Mouse (Mus musculus): ENCODE measurements at regions not wholly inside any gene's neighbourhood (a gene's known extent, or its start where the extent isn't known, plus 50 kb on each side); places are given as distances from the start of the nearest gene placed in this dataset.

DNA sequence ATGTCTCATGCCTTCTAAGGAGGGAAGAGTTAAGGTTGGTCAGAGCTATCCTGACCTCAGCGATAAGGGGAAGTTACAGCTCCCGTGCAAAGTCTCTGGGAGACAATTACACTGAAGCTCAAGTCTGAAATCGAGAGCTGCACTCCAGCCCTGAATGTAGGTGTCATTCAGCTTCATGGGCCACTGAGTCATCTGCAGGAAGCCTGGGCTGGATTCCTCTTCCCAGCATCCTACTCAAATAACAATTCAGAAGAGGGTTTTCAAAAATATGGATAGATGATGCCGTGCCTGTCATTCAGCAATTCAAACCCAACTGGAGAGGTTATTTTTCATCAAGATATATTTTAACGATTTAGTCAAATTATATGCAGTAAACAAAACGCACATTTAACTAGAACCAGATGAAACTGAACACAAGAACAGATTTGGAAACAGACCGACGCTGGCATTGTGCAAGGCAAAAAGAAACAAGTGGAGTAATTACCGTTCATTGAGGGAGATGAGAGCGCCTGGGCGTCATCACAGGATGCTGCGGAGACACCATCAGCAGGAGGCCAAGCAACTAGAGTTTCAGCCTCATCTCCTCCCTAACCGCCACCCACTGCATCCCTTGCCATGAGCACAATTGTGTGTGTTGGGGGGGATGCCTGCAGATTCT lies 57.8 kb upstream of the Cfap46 start:
- no peaks in the 10 kb centered on the region for H3K9me3 ChIP-seq (replicated peaks; ENCODE audit: control insufficient read depth, insufficient read depth, low read length, poor library complexity, severe bottlenecking)
- no peaks in the 10 kb centered on the region for H3K27me3 ChIP-seq (ENCODE audit: control insufficient read depth, insufficient read depth, low read length, poor library complexity, severe bottlenecking)
- no peak for TF ChIP-seq POLR2A (IDR thresholded peaks at IDR 0.05; ENCODE audit: insufficient read depth, low read length)
- no peak for TF ChIP-seq EP300 (IDR thresholded peaks at IDR 0.05; ENCODE audit: insufficient read depth, low read depth, low read length)
- no peak for TF ChIP-seq CTCF (IDR thresholded peaks at IDR 0.05; ENCODE audit: low read depth, low read length)
- H3K9ac ChIP-seq (ENCODE audit: low read depth, poor library complexity, severe bottlenecking), result no peak overlapping the region
- no peaks in the 10 kb centered on the region for H3K36me3 ChIP-seq (ENCODE audit: control insufficient read depth, insufficient read depth, low read length, poor library complexity, severe bottlenecking)
- no peak overlapping the region for H3K27ac ChIP-seq (ENCODE audit: insufficient read depth, low read length)
- H3K4me1 ChIP-seq (ENCODE audit: control insufficient read depth, insufficient read depth, low read length), result no peaks in the 10 kb centered on the region
- H3K4me3 ChIP-seq (ENCODE audit: low read depth, low read length), result no peak overlapping the region

DNA sequence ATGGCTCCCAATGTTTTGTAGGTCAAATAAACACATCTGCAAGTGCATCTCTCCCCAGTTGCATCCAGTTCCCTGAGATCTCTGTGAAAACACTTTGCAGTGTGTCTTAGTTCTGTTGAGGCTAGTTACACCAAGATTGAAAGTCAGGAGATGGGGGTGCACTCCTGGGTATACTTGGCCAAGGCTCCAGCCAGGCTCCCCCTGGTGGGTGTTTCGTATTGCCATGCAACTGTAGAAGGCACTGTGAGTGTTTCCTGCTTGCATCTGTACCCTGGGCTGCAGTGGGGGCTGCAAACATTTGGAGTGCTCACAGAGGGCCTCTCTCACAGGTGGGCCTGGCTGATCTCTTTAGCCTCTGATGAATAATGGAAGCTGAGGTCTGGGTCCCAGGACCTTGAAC lies 63.2 kb upstream of the Cfap46 start:
- Histone ChIP-seq H3K4me1 (ENCODE audit: control insufficient read depth, insufficient read depth, low read length) (no peaks in the 10 kb centered on the region), H3K27ac (ENCODE audit: insufficient read depth, low read length) (no peak overlapping the region), H3K4me3 (ENCODE audit: low read depth, low read length) (no peak overlapping the region), H3K9ac (ENCODE audit: low read depth, poor library complexity, severe bottlenecking) (no peak overlapping the region), H3K27me3 (ENCODE audit: control insufficient read depth, insufficient read depth, low read length, poor library complexity, severe bottlenecking) (no peaks in the 10 kb centered on the region), H3K36me3 (ENCODE audit: control insufficient read depth, insufficient read depth, low read length, poor library complexity, severe bottlenecking) (no peaks in the 10 kb centered on the region), H3K9me3 (replicated peaks; ENCODE audit: control insufficient read depth, insufficient read depth, low read length, poor library complexity, severe bottlenecking) (no peaks in the 10 kb centered on the region)
- TF ChIP-seq EP300 (IDR thresholded peaks at IDR 0.05; ENCODE audit: insufficient read depth, low read depth, low read length), result no peak
- no peak for TF ChIP-seq CTCF (IDR thresholded peaks at IDR 0.05; ENCODE audit: low read depth, low read length)
- no peak for TF ChIP-seq POLR2A (IDR thresholded peaks at IDR 0.05; ENCODE audit: insufficient read depth, low read length)

DNA sequence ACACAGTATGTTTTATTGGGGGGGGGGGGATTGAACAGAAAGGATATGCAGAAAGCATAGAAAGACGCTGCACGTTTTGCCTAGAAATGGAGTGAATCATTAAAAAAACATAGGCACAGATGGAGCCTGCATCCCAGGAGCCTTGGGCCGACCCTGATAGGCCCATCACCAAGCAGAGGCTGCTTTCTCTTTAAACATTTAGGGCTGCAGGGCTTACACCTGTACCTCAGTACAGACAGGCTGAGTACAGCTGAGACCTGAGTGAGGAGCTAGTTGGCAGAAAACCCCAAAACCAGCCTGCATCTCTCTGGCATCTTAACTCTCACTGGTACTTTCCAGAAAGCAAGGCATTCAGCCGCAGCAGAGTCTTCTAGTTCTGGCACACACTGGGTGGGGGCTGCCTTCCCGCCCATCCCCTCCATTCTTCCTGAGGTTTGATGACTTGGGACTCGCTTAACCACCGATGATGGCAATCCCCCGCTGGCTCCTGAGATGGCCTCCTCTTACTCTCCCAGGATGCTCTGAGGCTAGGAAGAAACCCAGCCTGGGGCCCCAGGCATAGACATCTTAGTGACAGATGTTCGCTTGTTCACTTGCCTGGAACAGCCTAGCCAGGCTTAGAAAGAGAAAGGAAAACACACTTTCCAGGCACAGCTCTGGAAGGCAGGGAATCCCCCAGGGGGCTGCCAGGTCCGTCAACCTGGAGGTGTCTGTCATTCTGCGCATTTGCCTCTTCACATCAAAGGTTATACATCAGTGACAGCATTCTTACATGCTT lies 63.9 kb upstream of the Cfap46 start:
- H3K27me3 ChIP-seq (ENCODE audit: control insufficient read depth, insufficient read depth, low read length, poor library complexity, severe bottlenecking), result no peaks in the 10 kb centered on the region
- H3K9me3 ChIP-seq (replicated peaks; ENCODE audit: control insufficient read depth, insufficient read depth, low read length, poor library complexity, severe bottlenecking), result no peaks in the 10 kb centered on the region
- no peak overlapping the region for H3K4me3 ChIP-seq (ENCODE audit: low read depth, low read length)
- TF ChIP-seq CTCF (IDR thresholded peaks at IDR 0.05; ENCODE audit: low read depth, low read length) (no peak), EP300 (IDR thresholded peaks at IDR 0.05; ENCODE audit: insufficient read depth, low read depth, low read length) (no peak), POLR2A (IDR thresholded peaks at IDR 0.05; ENCODE audit: insufficient read depth, low read length) (no peak)
- H3K36me3 ChIP-seq (ENCODE audit: control insufficient read depth, insufficient read depth, low read length, poor library complexity, severe bottlenecking), result no peaks in the 10 kb centered on the region
- no peaks in the 10 kb centered on the region for H3K4me1 ChIP-seq (ENCODE audit: control insufficient read depth, insufficient read depth, low read length)
- no peak overlapping the region for H3K27ac ChIP-seq (ENCODE audit: insufficient read depth, low read length)
- H3K9ac ChIP-seq (ENCODE audit: low read depth, poor library complexity, severe bottlenecking), result no peak overlapping the region

DNA sequence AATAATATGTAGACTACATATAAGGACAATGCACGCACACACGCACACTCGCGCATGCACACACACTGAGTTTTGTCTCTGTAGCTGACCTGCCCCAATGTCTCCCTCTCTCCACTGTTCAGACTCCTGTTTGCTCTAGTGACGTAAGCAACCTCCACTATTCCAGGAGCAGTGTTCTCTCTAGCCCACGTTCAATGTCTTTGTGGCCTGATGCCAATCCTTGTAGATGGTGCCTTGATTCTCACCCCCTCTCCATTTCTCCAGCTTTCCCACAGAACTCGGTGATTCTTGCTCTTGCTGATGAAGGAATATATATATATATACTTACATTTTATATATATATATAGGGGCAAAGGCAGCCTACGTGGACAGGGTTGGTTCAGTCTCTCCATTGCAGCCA lies 71.4 kb upstream of the Cfap46 start:
- Histone ChIP-seq H3K9ac (ENCODE audit: low read depth, poor library complexity, severe bottlenecking) (no peak overlapping the region), H3K36me3 (ENCODE audit: control insufficient read depth, insufficient read depth, low read length, poor library complexity, severe bottlenecking) (no peaks in the 10 kb centered on the region), H3K9me3 (replicated peaks; ENCODE audit: control insufficient read depth, insufficient read depth, low read length, poor library complexity, severe bottlenecking) (no peaks in the 10 kb centered on the region), H3K4me3 (ENCODE audit: low read depth, low read length) (no peak overlapping the region), H3K27me3 (ENCODE audit: control insufficient read depth, insufficient read depth, low read length, poor library complexity, severe bottlenecking) (no peaks in the 10 kb centered on the region), H3K4me1 (ENCODE audit: control insufficient read depth, insufficient read depth, low read length) (no peaks in the 10 kb centered on the region), H3K27ac (ENCODE audit: insufficient read depth, low read length) (no peak overlapping the region)
- TF ChIP-seq EP300 (IDR thresholded peaks at IDR 0.05; ENCODE audit: insufficient read depth, low read depth, low read length) (no peak), CTCF (IDR thresholded peaks at IDR 0.05; ENCODE audit: low read depth, low read length) (no peak), POLR2A (IDR thresholded peaks at IDR 0.05; ENCODE audit: insufficient read depth, low read length) (no peak)

DNA sequence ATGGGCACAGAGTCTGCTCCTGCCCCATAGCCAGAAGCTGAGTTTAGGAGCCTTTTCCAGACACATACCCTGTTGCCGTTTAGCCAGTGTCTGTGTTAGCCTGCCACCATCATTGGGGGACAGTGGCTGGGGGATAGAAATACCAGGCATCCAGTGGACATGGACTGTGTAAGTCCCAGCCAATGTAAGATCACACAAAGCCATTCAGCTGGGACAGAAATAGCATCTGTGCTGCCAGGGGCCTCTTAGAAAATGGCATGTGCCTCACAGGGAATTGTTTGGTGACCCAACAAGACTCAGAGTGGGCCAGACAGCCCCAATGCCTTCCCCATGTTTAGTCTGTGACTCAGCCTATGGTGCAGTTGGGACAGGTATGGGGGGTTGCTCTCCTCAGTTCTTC lies 71.5 kb upstream of the Adgra1 start:
- H3K9ac ChIP-seq (ENCODE audit: low read depth, poor library complexity, severe bottlenecking), result no peak overlapping the region

DNA sequence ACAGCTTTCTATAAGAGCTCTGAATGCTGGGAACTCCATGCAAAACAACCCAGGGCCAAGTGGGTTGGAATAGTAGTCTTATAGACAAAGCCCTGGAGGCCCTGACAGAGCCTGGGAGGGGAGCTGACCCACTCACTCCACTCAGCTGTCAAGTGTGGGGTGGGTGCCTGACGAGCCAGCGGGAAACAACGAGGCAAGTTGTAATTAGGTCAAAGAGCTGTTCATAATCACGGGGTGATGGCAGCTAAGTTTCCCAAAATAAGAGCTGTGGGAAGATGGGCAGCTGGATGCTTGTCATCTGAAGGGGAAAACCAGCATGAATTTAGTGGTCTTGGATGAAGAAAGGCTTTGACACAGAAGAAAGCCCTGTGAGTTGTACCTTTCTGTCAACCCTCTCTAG lies 70.7 kb upstream of the Adgra1 start:
- no peak overlapping the region for H3K27ac ChIP-seq (ENCODE audit: insufficient read depth, low read length)
- no peak overlapping the region for H3K9ac ChIP-seq (ENCODE audit: low read depth, poor library complexity, severe bottlenecking)
- H3K36me3 ChIP-seq (ENCODE audit: control insufficient read depth, insufficient read depth, low read length, poor library complexity, severe bottlenecking), result no peaks in the 10 kb centered on the region
- H3K4me3 ChIP-seq (ENCODE audit: low read depth, low read length), result no peak overlapping the region
- H3K9me3 ChIP-seq (replicated peaks; ENCODE audit: control insufficient read depth, insufficient read depth, low read length, poor library complexity, severe bottlenecking), result no peaks in the 10 kb centered on the region
- TF ChIP-seq EP300 (IDR thresholded peaks at IDR 0.05; ENCODE audit: insufficient read depth, low read depth, low read length), result no peak
- TF ChIP-seq CTCF (IDR thresholded peaks at IDR 0.05; ENCODE audit: low read depth, low read length), result no peak
- no peak for TF ChIP-seq POLR2A (IDR thresholded peaks at IDR 0.05; ENCODE audit: insufficient read depth, low read length)
- no peaks in the 10 kb centered on the region for H3K27me3 ChIP-seq (ENCODE audit: control insufficient read depth, insufficient read depth, low read length, poor library complexity, severe bottlenecking)
- peaks cover 2% of the 10 kb centered on the region for H3K4me1 ChIP-seq (ENCODE audit: control insufficient read depth, insufficient read depth, low read length)

More for the DNA sequence above, 71.5 kb upstream of the Adgra1 start:
- Histone ChIP-seq H3K4me3 (ENCODE audit: low read depth, low read length) (no peak overlapping the region), H3K4me1 (ENCODE audit: control insufficient read depth, insufficient read depth, low read length) (peaks cover 2% of the 10 kb centered on the region), H3K27me3 (ENCODE audit: control insufficient read depth, insufficient read depth, low read length, poor library complexity, severe bottlenecking) (no peaks in the 10 kb centered on the region), H3K9me3 (replicated peaks; ENCODE audit: control insufficient read depth, insufficient read depth, low read length, poor library complexity, severe bottlenecking) (no peaks in the 10 kb centered on the region), H3K27ac (ENCODE audit: insufficient read depth, low read length) (no peak overlapping the region), H3K36me3 (ENCODE audit: control insufficient read depth, insufficient read depth, low read length, poor library complexity, severe bottlenecking) (no peaks in the 10 kb centered on the region)
- TF ChIP-seq CTCF (IDR thresholded peaks at IDR 0.05; ENCODE audit: low read depth, low read length) (no peak), POLR2A (IDR thresholded peaks at IDR 0.05; ENCODE audit: insufficient read depth, low read length) (no peak), EP300 (IDR thresholded peaks at IDR 0.05; ENCODE audit: insufficient read depth, low read depth, low read length) (no peak)

Data from ES-Bruce4 (cell line).